Mouse (Mus musculus): ENCODE measurements around the gene Paf1. TPM values are rescaled to one million over a fixed set of nuclear protein-coding genes. Genes with fewer than 3 reads are reported as not detected.

Gene Paf1
- polyA plus RNA-seq, 1 experiment = 5.1 TPM

- no peak for TF ChIP-seq GATA1 (IDR thresholded peaks at IDR 0.05; ENCODE audit: low read length)
- TF ChIP-seq TAL1 (IDR thresholded peaks at IDR 0.05; ENCODE audit: low read length) = no peak
- Histone ChIP-seq H3K36me3 (ENCODE audit: control insufficient read depth) (peaks cover 18% of the 10 kb centered on the region), H3K4me3 (replicated peaks) (peak within 1 kb of the TSS; percentile 92), H3K4me1 (ENCODE audit: control insufficient read depth) (peaks cover 61% of the 10 kb centered on the region), H3K27me3 (ENCODE audit: control insufficient read depth) (no peaks in the 10 kb centered on the region), H3K9me3 (ENCODE audit: control insufficient read depth, low read length) (no peaks in the 10 kb centered on the region)
Measured at GRCm38 (mm10) chr7:28436932-28437570, 44.3 kb downstream of the Paf1 start, which contains the start of gene Gmfg. Gene Gmfg (plus strand): TSS chr7:28437447.

- Histone ChIP-seq H3K9me3 (ENCODE audit: control insufficient read depth, low read length) (no peaks in the 10 kb centered on the region), H3K27me3 (ENCODE audit: control insufficient read depth) (no peaks in the 10 kb centered on the region), H3K36me3 (ENCODE audit: control insufficient read depth) (peaks cover 8% of the 10 kb centered on the region), H3K4me1 (ENCODE audit: control insufficient read depth) (peaks cover 56% of the 10 kb centered on the region), H3K4me3 (replicated peaks) (no peak overlapping the region)
- TF ChIP-seq GATA1 (IDR thresholded peaks at IDR 0.05; ENCODE audit: low read length) (no peak), TAL1 (IDR thresholded peaks at IDR 0.05; ENCODE audit: low read length) (no peak)
Measured at GRCm38 (mm10) chr7:28437964-28438363, 45.2 kb downstream of the Paf1 start.

GRCm38 (mm10) chr7:28438771-28439170 is 46.0 kb downstream of the Paf1 start:
- H3K27me3 ChIP-seq (ENCODE audit: control insufficient read depth) = no peaks in the 10 kb centered on the region
- H3K4me1 ChIP-seq (ENCODE audit: control insufficient read depth) = peaks cover 48% of the 10 kb centered on the region
- H3K36me3 ChIP-seq (ENCODE audit: control insufficient read depth) = peaks cover under 1% of the 10 kb centered on the region; the same call in 1 of the 2 replicates
- no peak overlapping the region for H3K4me3 ChIP-seq (replicated peaks)
- TF ChIP-seq TAL1 (IDR thresholded peaks at IDR 0.05; ENCODE audit: low read length) (no peak; the same call in 2 of the 3 replicates), GATA1 (IDR thresholded peaks at IDR 0.05; ENCODE audit: low read length) (no peak)
- H3K9me3 ChIP-seq (ENCODE audit: control insufficient read depth, low read length) = no peaks in the 10 kb centered on the region

- TF ChIP-seq TAL1 (IDR thresholded peaks at IDR 0.05; ENCODE audit: low read length) (no peak), GATA1 (IDR thresholded peaks at IDR 0.05; ENCODE audit: low read length) (no peak)
- H3K4me3 ChIP-seq (replicated peaks) = no peak overlapping the region
- no peaks in the 10 kb centered on the region for H3K27me3 ChIP-seq (ENCODE audit: control insufficient read depth)
- H3K9me3 ChIP-seq (ENCODE audit: control insufficient read depth, low read length) = no peaks in the 10 kb centered on the region
- peaks cover 29% of the 10 kb centered on the region for H3K4me1 ChIP-seq (ENCODE audit: control insufficient read depth)
- H3K36me3 ChIP-seq (ENCODE audit: control insufficient read depth) = no peaks in the 10 kb centered on the region
Measured at GRCm38 (mm10) chr7:28440739-28441138, 48.0 kb downstream of the Paf1 start.

GRCm38 (mm10) chr7:28441776-28442485 is 49.2 kb downstream of the Paf1 start:
- peaks cover 25% of the 10 kb centered on the region for H3K4me1 ChIP-seq (ENCODE audit: control insufficient read depth)
- no peaks in the 10 kb centered on the region for H3K36me3 ChIP-seq (ENCODE audit: control insufficient read depth)
- no peaks in the 10 kb centered on the region for H3K27me3 ChIP-seq (ENCODE audit: control insufficient read depth)
- no peaks in the 10 kb centered on the region for H3K9me3 ChIP-seq (ENCODE audit: control insufficient read depth, low read length)
- H3K4me3 ChIP-seq (replicated peaks) = no peak overlapping the region
- TF ChIP-seq TAL1 (IDR thresholded peaks at IDR 0.05; ENCODE audit: low read length) (no peak), GATA1 (IDR thresholded peaks at IDR 0.05; ENCODE audit: low read length) (no peak)

GRCm38 (mm10) chr7:28442688-28443087 is 49.9 kb downstream of the Paf1 start:
- H3K4me3 ChIP-seq (replicated peaks) = no peak overlapping the region
- no peaks in the 10 kb centered on the region for H3K27me3 ChIP-seq (ENCODE audit: control insufficient read depth)
- no peaks in the 10 kb centered on the region for H3K36me3 ChIP-seq (ENCODE audit: control insufficient read depth)
- H3K9me3 ChIP-seq (ENCODE audit: control insufficient read depth, low read length) = no peaks in the 10 kb centered on the region
- TF ChIP-seq GATA1 (IDR thresholded peaks at IDR 0.05; ENCODE audit: low read length) (no peak), TAL1 (IDR thresholded peaks at IDR 0.05; ENCODE audit: low read length) (no peak)
- H3K4me1 ChIP-seq (ENCODE audit: control insufficient read depth) = peaks cover 17% of the 10 kb centered on the region

GRCm38 (mm10) chr7:28444344-28444974 is 51.7 kb downstream of the Paf1 start:
- H3K36me3 ChIP-seq (ENCODE audit: control insufficient read depth) = no peaks in the 10 kb centered on the region
- H3K4me3 ChIP-seq (replicated peaks) = no peak overlapping the region
- no peaks in the 10 kb centered on the region for H3K9me3 ChIP-seq (ENCODE audit: control insufficient read depth, low read length)
- no peaks in the 10 kb centered on the region for H3K27me3 ChIP-seq (ENCODE audit: control insufficient read depth)
- H3K4me1 ChIP-seq (ENCODE audit: control insufficient read depth) = peaks cover 9% of the 10 kb centered on the region
- TF ChIP-seq TAL1 (IDR thresholded peaks at IDR 0.05; ENCODE audit: low read length) = no peak
- no peak for TF ChIP-seq GATA1 (IDR thresholded peaks at IDR 0.05; ENCODE audit: low read length)

GRCm38 (mm10) chr7:28446446-28446845 is 53.7 kb downstream of the Paf1 start:
- H3K36me3 ChIP-seq (ENCODE audit: control insufficient read depth) = no peaks in the 10 kb centered on the region
- H3K27me3 ChIP-seq (ENCODE audit: control insufficient read depth) = peaks cover 7% of the 10 kb centered on the region
- peaks cover 7% of the 10 kb centered on the region for H3K4me1 ChIP-seq (ENCODE audit: control insufficient read depth)
- TF ChIP-seq GATA1 (IDR thresholded peaks at IDR 0.05; ENCODE audit: low read length) (no peak), TAL1 (IDR thresholded peaks at IDR 0.05; ENCODE audit: low read length) (no peak)
- no peaks in the 10 kb centered on the region for H3K9me3 ChIP-seq (ENCODE audit: control insufficient read depth, low read length)
- H3K4me3 ChIP-seq (replicated peaks) = no peak overlapping the region

All from erythroblast, embryonic 14.5 days (primary cell).